Mouse (Mus musculus) intestine, embryonic 16.5 days (tissue): ENCODE results near the gene Gm45844. TPM values are rescaled to one million over a fixed set of nuclear protein-coding genes. Genes with fewer than 3 reads are reported as not detected.

Experiments
- ATAC-seq: fragments of 200-750 bp; cut with Nextera tagmentation; 2 replicates; pipeline ENCODE4 v1.8.0; 2017; ENCODE audit warnings: moderate TSS enrichment, moderate library complexity
- H3K27ac ChIP-seq: fragments of 300-500 bp; sonication (generic); 2 replicates; pipeline ENCODE4 v1.5.1; 2014; ENCODE audit warnings: mild to moderate bottlenecking, low read length
- H3K27me3 ChIP-seq: fragments of 300-500 bp; sonication (generic); replicated peaks from 2 replicates; pipeline ENCODE4 v1.6.1; 2014; ENCODE audit warnings: low read length, control low read depth, mixed read lengths; ENCODE audit not compliant: control insufficient read depth, insufficient read depth
- H3K36me3 ChIP-seq: fragments of 300-500 bp; sonication (generic); 2 replicates; pipeline ENCODE4 v1.6.1; 2014; ENCODE audit warnings: low read length, control low read depth; ENCODE audit not compliant: control insufficient read depth, insufficient read depth
- H3K4me1 ChIP-seq: fragments of 300-500 bp; sonication (generic); 2 replicates; pipeline ENCODE4 v1.6.1; 2014; ENCODE audit warnings: low read length, control low read depth, mixed read lengths; ENCODE audit not compliant: control insufficient read depth, insufficient read depth
- H3K4me2 ChIP-seq: fragments of 300-500 bp; sonication (generic); 2 replicates; pipeline ENCODE4 v1.6.1; 2014; ENCODE audit warnings: low read depth, low read length, control low read depth
- H3K4me3 ChIP-seq: fragments of 300-500 bp; sonication (generic); 2 replicates; pipeline ENCODE4 v1.5.1; 2014; ENCODE audit warnings: mild to moderate bottlenecking, low read length
- H3K9ac ChIP-seq: fragments of 300-500 bp; sonication (generic); 2 replicates; pipeline ENCODE4 v1.6.1; 2014; ENCODE audit warnings: low read depth, low read length
- H3K9me3 ChIP-seq: fragments of 300-500 bp; sonication (generic); 2 replicates; pipeline ENCODE4 v1.6.1; 2016; ENCODE audit warnings: low read length, control low read depth; ENCODE audit not compliant: control insufficient read depth
- WGBS: fragments of 180-500 bp; shearing (Covaris S2); extraction: QIAGEN DNeasy Blood & Tissue Kit; methylation state at CpG from one replicate; pipeline ENCODE4 v1.1.7; 2014; 5-methylcytosine and 5-hydroxymethylcytosine counted together
- microRNA-seq: library from miRNA; unstranded; fragments of <30 nt; microRNA quantifications from one replicate; pipeline ENCODE4, GENCODE M21; 2016
- polyA plus RNA-seq: library from polyadenylated mRNA; unstranded; fragments of >200 nt; fragmentation: Nextera tagmentation; extraction: Ambion mirVana; gene quantifications from 2 replicates; pipeline ENCODE4 v1.2.1, GENCODE M21; 2015

Gm45844 gene
- polyA plus RNA-seq, 1 experiment from 2014 or later: 4.2 TPM

DNA sequence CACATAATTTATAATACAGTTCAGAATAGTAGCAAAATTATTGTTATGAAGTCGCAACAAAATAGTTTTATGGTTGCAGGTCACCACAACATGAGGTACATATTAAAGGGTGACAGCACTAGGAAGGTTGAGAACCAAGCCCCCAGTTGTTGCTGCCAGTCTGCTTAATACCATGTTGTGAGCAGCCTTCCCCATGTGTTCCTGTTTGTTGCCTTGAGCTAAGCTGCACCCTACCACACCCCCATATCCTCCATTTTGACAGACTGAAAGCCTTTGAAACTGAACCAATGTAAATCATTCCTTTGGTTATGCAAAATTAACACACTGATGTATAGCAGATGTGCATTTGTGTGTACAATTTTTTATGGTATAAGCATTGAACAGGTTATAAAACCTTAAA is 92.2 kb downstream of the Gm45844 start:
- no peak overlapping the region for H3K4me2 ChIP-seq
- 94% methylated on average over 1 of the region's 1 CpGs for WGBS
- ATAC-seq: no peak

DNA sequence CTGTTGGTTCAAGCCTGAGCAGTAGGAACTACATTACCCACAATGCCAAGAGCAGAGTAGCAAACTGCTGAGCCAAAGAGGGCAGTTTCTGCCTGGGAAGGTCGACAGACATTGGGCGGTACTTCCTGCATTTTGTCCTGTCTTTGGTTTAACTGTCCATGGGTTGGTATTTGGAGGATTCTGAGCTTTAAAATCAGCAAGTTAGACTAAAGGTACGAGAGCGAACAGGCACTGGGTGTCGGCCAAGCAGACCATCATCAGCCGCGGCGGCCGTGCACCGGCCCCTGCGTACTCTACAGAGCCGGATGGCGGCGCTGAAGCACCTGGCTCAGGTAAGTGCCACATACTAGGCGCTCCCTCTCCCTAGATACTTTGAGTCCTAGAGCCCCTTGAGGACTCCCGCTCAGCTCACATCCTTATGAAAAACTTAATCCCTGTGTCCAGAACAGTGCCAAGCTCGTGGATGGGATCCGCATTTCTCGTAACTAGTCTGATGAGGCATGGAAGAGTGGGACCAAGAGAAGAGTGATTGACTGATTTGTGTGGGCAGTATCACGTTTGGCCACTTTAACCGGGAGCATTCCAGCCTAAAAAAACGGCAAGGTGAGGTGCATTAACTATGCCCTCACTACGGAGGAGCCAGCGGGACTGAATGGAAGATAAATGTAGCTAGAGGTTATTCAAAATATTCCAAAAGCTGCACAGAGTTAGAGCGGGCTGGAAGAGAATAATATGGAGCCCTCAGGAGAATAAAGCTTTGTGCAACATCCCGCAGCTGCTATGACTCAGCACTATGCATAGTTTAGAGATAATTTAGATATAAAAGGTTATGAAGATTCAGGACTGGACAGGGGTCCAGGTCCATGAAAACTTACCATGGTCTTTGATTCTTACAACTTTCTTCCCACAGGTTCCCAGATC is 106.6 kb downstream of the Gm45844 start, which contains the start of gene Zfp418:
TSS of gene Zfp418 (plus strand) at position 104 of the 921 bp plus-strand sequence.
- peak; percentile 100 for ATAC-seq
- Histone ChIP-seq H3K9me3 (no peaks in the 10 kb centered on the region), H3K27ac (peak within 1 kb of the TSS; percentile 82), H3K27me3 (no peaks in the 10 kb centered on the region), H3K4me3 (peak within 1 kb of the TSS; percentile 81), H3K4me1 (peaks cover 7% of the 10 kb centered on the region), H3K4me2 (peak within 1 kb of the TSS; percentile 68), H3K36me3 (no peaks in the 10 kb centered on the region), H3K9ac (peak within 1 kb of the TSS; percentile 82)
- 1% methylated on average over 26 of the region's 26 CpGs for WGBS

More for the DNA sequence above, 92.2 kb downstream of the Gm45844 start:
- Histone ChIP-seq H3K9ac (no peak overlapping the region), H3K27me3 (no peaks in the 10 kb centered on the region), H3K4me1 (no peaks in the 10 kb centered on the region; the same call in 1 of the 2 replicates), H3K9me3 (no peaks in the 10 kb centered on the region), H3K4me3 (no peak overlapping the region), H3K27ac (no peak overlapping the region), H3K36me3 (no peaks in the 10 kb centered on the region)

Small RNAs within 50 kb of the gene (microRNA-seq; reads per million reads assigned to microRNA genes)
- gene Mir5620: not detected

Other genes with a start within 250 kb of the Gm45844 start
- gene Zfp954, start 156.8 kb downstream of the Gm45844 start, polyA plus RNA-seq: 12.8 and 14.9 TPM in 2 replicates
- gene Zfp773, start 141.5 kb downstream of the Gm45844 start, polyA plus RNA-seq: 1.3 TPM in 2 replicates
- gene Zfp418, start 107.0 kb downstream of the Gm45844 start, polyA plus RNA-seq: 1.9 and 2.0 TPM in 2 replicates
- 4.6 and 5.1 TPM in 2 replicates for gene Zfp772, start 68.3 kb downstream of the Gm45844 start, polyA plus RNA-seq
- 0.64 TPM in 1 of 2 replicates, not detected in the other for gene Vmn2r29, start 31.0 kb downstream of the Gm45844 start, polyA plus RNA-seq
- 51.0 and 54.0 TPM in 2 replicates for gene Clcn4, start 22.6 kb upstream of the Gm45844 start, polyA plus RNA-seq
- not detected in 2 replicates for gene Vmn2r30, start 59.3 kb upstream of the Gm45844 start, polyA plus RNA-seq
- not detected in 2 replicates for gene Gm45783, start 96.3 kb upstream of the Gm45844 start, polyA plus RNA-seq
- not detected in 2 replicates for gene Vmn2r31, start 121.4 kb upstream of the Gm45844 start, polyA plus RNA-seq
- not detected in 2 replicates for gene Vmn2r32, start 201.7 kb upstream of the Gm45844 start, polyA plus RNA-seq